Mouse (Mus musculus): ENCODE data around the gene Nif3l1. TPM values are rescaled to one million over a fixed set of nuclear protein-coding genes. Genes with fewer than 3 reads are reported as not detected.

The Nif3l1 gene
- total and polyA plus RNA-seq, 2 experiments from 2014 or later, result 16.2 to 43.8 TPM

DNA sequence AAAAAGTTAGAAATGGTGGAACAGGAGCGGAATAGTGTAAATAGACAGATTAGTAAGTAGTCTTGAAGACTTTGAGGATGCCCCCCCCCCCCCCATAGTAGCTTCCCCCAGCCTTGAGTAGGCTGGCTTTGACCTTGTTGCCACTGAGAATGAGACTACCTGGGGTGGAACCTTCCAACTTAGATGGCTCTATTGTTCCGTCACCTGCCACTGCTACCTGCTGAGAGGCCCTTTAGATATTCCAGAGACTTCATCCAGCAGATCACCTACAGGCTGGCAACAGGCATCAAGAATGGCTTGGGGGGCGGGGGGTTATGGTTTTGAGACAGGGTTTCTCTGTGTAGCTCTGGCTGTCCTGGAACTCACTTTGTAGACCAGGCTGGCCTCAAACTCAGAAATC lies 20.4 kb upstream of the Nif3l1 start:
- Histone ChIP-seq H3K9ac (replicated peaks; ENCODE audit: low read depth, low read length) (no peak overlapping the region), H3K4me1 (ENCODE audit: control insufficient read depth, insufficient read depth) (peaks cover 10% of the 10 kb centered on the region), H3K9me3 (replicated peaks; ENCODE audit: control insufficient read depth, low read length) (no peaks in the 10 kb centered on the region), H3K27me3 (ENCODE audit: control insufficient read depth, insufficient read depth, low read length) (no peaks in the 10 kb centered on the region), H3K4me2 (ENCODE audit: low read depth, low read length) (no peak overlapping the region; the same call in 1 of the 2 replicates), H3K36me3 (replicated peaks; ENCODE audit: control insufficient read depth, insufficient read depth, low read length) (peaks cover 17% of the 10 kb centered on the region), H3K4me3 (ENCODE audit: low read depth, low read length) (no peak overlapping the region), H3K27ac (ENCODE audit: low read depth) (peak overlapping the region; percentile 100; the same call in 1 of the 2 replicates)
- TF ChIP-seq EP300 (IDR thresholded peaks at IDR 0.05; ENCODE audit: low read depth), result no peak
- no peak for TF ChIP-seq CTCF (IDR thresholded peaks at IDR 0.05; ENCODE audit: low read depth)
- 83% methylated on average over 3 of the region's 3 CpGs for WGBS
- DNase-seq (ENCODE audit: low spot score) (no peak), ATAC-seq (ENCODE audit: insufficient read depth, low read depth) (no peak)

DNA sequence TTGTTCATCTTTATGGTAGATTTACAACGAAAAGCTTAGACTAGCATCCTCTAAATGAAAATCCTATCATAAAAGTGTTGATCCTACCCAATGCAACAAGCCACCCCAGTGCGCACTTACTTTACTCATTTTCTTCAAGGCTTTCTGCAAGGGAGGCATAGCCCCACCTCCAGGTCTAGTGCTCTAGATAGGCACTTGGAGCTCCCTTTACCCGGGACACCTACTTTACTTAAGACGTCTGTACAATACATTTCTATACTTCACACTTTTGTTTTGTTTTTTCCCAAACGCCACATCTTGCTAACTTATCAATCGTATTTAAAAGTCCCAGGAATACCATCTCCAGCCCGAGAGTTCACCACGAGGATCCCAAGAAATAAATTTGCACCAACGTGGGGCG lies 260 bp upstream of the Nif3l1 start:
- WGBS, result 9% methylated on average over 10 of the region's 10 CpGs
- H3K9me3 ChIP-seq (replicated peaks; ENCODE audit: control insufficient read depth, low read length), result no peaks in the 10 kb centered on the region
- H3K36me3 ChIP-seq (replicated peaks; ENCODE audit: control insufficient read depth, insufficient read depth, low read length), result peaks cover 28% of the 10 kb centered on the region
- no peak for ATAC-seq (ENCODE audit: insufficient read depth, low read depth)
- DNase-seq (ENCODE audit: low spot score), result no peak
- TF ChIP-seq CTCF (IDR thresholded peaks at IDR 0.05; ENCODE audit: low read depth) (no peak), EP300 (IDR thresholded peaks at IDR 0.05; ENCODE audit: low read depth) (no peak)
- H3K4me2 ChIP-seq (ENCODE audit: low read depth, low read length), result peak overlapping the region; percentile 86
- H3K4me1 ChIP-seq (ENCODE audit: control insufficient read depth, insufficient read depth), result peaks cover 10% of the 10 kb centered on the region; the same call in 1 of the 2 replicates
- H3K27ac ChIP-seq (ENCODE audit: low read depth), result peak overlapping the region; percentile 84
- no peaks in the 10 kb centered on the region for H3K27me3 ChIP-seq (ENCODE audit: control insufficient read depth, insufficient read depth, low read length)
- H3K9ac ChIP-seq (replicated peaks; ENCODE audit: low read depth, low read length), result peak overlapping the region; percentile 67
- peak overlapping the region; percentile 56 for H3K4me3 ChIP-seq (ENCODE audit: low read depth, low read length)

DNA sequence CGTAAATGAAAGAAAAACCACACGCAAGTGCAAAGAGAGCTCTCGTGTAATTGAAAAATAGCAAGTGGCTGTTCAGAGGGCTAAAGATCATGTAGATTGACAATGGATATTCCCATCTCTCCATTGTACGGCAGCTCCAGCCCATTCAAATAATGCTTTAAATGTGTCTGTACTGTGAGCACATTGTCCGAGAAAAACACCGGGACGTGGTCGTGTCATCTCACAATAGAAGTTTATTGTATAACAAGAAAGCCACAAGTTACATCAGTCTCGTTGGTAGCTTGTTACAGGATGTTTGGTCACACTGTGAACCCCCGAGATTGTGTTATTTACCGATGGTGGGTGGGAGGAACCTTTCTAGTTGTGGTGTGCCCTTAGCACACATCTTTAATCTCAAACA lies 910 bp downstream of the Nif3l1 start:
- Histone ChIP-seq H3K27ac (ENCODE audit: low read depth) (peak overlapping the region; percentile 84), H3K9ac (replicated peaks; ENCODE audit: low read depth, low read length) (peak overlapping the region; percentile 67), H3K27me3 (ENCODE audit: control insufficient read depth, insufficient read depth, low read length) (no peaks in the 10 kb centered on the region), H3K9me3 (replicated peaks; ENCODE audit: control insufficient read depth, low read length) (no peaks in the 10 kb centered on the region), H3K4me2 (ENCODE audit: low read depth, low read length) (peak overlapping the region; percentile 86), H3K36me3 (replicated peaks; ENCODE audit: control insufficient read depth, insufficient read depth, low read length) (peaks cover 27% of the 10 kb centered on the region), H3K4me1 (ENCODE audit: control insufficient read depth, insufficient read depth) (peaks cover 10% of the 10 kb centered on the region; the same call in 1 of the 2 replicates), H3K4me3 (ENCODE audit: low read depth, low read length) (peak overlapping the region; percentile 56)
- TF ChIP-seq EP300 (IDR thresholded peaks at IDR 0.05; ENCODE audit: low read depth) (no peak), CTCF (IDR thresholded peaks at IDR 0.05; ENCODE audit: low read depth) (no peak)
- ATAC-seq (ENCODE audit: insufficient read depth, low read depth) (no peak), DNase-seq (ENCODE audit: low spot score) (no peak)
- WGBS, result 10% methylated on average over 11 of the region's 11 CpGs

DNA sequence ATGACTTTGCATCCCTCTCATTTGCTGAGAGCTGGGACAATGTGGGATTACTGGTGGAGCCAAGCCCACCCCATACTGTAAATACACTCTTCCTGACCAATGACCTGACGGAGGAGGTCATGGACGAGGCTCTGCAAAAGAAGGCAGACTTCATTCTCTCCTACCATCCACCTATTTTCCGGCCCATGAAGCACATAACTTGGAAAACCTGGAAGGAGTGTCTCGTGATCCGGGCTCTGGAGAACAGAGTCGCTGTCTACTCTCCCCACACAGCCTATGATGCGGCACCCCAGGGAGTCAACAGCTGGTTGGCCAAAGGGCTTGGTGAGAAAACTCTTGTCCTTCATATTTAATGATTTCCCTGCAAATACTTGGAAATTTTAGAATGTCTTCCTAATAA lies 2.8 kb downstream of the Nif3l1 start:
- Histone ChIP-seq H3K27me3 (ENCODE audit: control insufficient read depth, insufficient read depth, low read length) (no peaks in the 10 kb centered on the region), H3K9ac (replicated peaks; ENCODE audit: low read depth, low read length) (no peak overlapping the region), H3K4me1 (ENCODE audit: control insufficient read depth, insufficient read depth) (peaks cover 10% of the 10 kb centered on the region; the same call in 1 of the 2 replicates), H3K9me3 (replicated peaks; ENCODE audit: control insufficient read depth, low read length) (no peaks in the 10 kb centered on the region), H3K36me3 (replicated peaks; ENCODE audit: control insufficient read depth, insufficient read depth, low read length) (peaks cover 20% of the 10 kb centered on the region; the same call in 1 of the 2 replicates), H3K27ac (ENCODE audit: low read depth) (no peak overlapping the region), H3K4me2 (ENCODE audit: low read depth, low read length) (no peak overlapping the region), H3K4me3 (ENCODE audit: low read depth, low read length) (no peak overlapping the region)
- no peak for TF ChIP-seq EP300 (IDR thresholded peaks at IDR 0.05; ENCODE audit: low read depth)
- no peak for TF ChIP-seq CTCF (IDR thresholded peaks at IDR 0.05; ENCODE audit: low read depth)
- ATAC-seq (ENCODE audit: insufficient read depth, low read depth), result no peak
- no peak for DNase-seq (ENCODE audit: low spot score)
- 91% methylated on average over 7 of the region's 7 CpGs for WGBS

DNA sequence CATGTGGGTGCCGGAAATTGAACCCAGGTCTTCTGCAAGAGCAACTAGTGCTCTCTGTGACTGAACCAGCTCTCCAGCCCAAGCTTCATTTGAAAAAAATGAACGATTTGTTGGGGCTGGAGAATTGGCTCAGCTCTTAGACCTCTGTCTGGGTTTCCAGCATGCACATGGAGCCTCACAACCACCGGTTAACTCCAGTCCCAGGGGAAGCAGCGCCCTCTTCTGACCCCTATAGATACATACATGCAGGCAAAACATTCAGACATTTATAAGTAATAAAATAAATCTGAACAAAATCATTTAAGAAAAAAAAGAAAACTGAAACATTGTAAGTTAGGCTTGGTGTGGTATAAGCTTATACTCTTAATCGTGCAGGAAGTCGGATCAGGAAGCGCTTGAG lies 3.4 kb downstream of the Nif3l1 start:
- Histone ChIP-seq H3K4me2 (ENCODE audit: low read depth, low read length) (no peak overlapping the region), H3K27ac (ENCODE audit: low read depth) (no peak overlapping the region), H3K4me1 (ENCODE audit: control insufficient read depth, insufficient read depth) (peaks cover 10% of the 10 kb centered on the region; the same call in 1 of the 2 replicates), H3K9me3 (replicated peaks; ENCODE audit: control insufficient read depth, low read length) (no peaks in the 10 kb centered on the region), H3K9ac (replicated peaks; ENCODE audit: low read depth, low read length) (no peak overlapping the region), H3K4me3 (ENCODE audit: low read depth, low read length) (no peak overlapping the region), H3K27me3 (ENCODE audit: control insufficient read depth, insufficient read depth, low read length) (no peaks in the 10 kb centered on the region), H3K36me3 (replicated peaks; ENCODE audit: control insufficient read depth, insufficient read depth, low read length) (peaks cover 20% of the 10 kb centered on the region; the same call in 1 of the 2 replicates)
- ATAC-seq (ENCODE audit: insufficient read depth, low read depth), result no peak
- no peak for DNase-seq (ENCODE audit: low spot score)
- 75% methylated on average over 7 of the region's 7 CpGs for WGBS
- TF ChIP-seq EP300 (IDR thresholded peaks at IDR 0.05; ENCODE audit: low read depth), result no peak
- no peak for TF ChIP-seq CTCF (IDR thresholded peaks at IDR 0.05; ENCODE audit: low read depth)

DNA sequence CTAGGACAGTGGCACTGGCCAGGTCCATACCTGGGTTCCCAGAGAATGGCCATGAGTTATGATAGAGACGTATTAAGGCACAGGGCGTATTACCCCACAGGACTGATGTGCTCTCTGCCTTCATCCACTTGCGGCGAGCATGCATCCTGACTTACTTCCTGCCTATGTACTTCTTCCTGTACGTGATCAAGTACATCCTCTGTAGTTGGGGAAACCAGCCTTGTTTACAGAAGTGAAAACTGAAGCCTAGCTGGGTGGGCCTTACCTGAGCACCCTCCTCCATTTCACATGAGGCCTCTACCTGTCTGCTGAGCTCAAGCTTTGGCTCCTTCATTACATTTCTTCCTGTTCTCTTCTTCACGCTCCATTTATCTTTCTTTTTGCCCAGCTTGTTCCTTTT lies 9.4 kb downstream of the Nif3l1 start:
- WGBS, result 86% methylated on average over 6 of the region's 6 CpGs
- no peak for ATAC-seq (ENCODE audit: insufficient read depth, low read depth)
- H3K36me3 ChIP-seq (replicated peaks; ENCODE audit: control insufficient read depth, insufficient read depth, low read length), result peaks cover 57% of the 10 kb centered on the region

More for the DNA sequence above, 9.4 kb downstream of the Nif3l1 start:
- Histone ChIP-seq H3K4me3 (ENCODE audit: low read depth, low read length) (no peak overlapping the region), H3K27ac (ENCODE audit: low read depth) (no peak overlapping the region), H3K9ac (replicated peaks; ENCODE audit: low read depth, low read length) (no peak overlapping the region), H3K9me3 (replicated peaks; ENCODE audit: control insufficient read depth, low read length) (no peaks in the 10 kb centered on the region), H3K4me2 (ENCODE audit: low read depth, low read length) (no peak overlapping the region), H3K27me3 (ENCODE audit: control insufficient read depth, insufficient read depth, low read length) (no peaks in the 10 kb centered on the region), H3K4me1 (ENCODE audit: control insufficient read depth, insufficient read depth) (no peaks in the 10 kb centered on the region)
- DNase-seq (ENCODE audit: low spot score), result no peak
- TF ChIP-seq CTCF (IDR thresholded peaks at IDR 0.05; ENCODE audit: low read depth) (no peak), EP300 (IDR thresholded peaks at IDR 0.05; ENCODE audit: low read depth) (no peak)

Measured in heart, postnatal 0 days (tissue).